Mouse (Mus musculus): ENCODE data around the gene Gpr84.

The Gpr84 gene

GRCm38 (mm10) chr15:103310365-103310910 lies at the start of gene Gpr84:
Gene Gpr84 (minus strand): TSS chr15:103310612.
- no peak for DNase-seq

GRCm38 (mm10) chr15:103359869-103360602 lies 49.6 kb upstream of the Gpr84 start:
- peak; percentile 95 to 97 for DNase-seq

- peak in 1 of 2 experiments; percentile 46 for DNase-seq
Measured at GRCm38 (mm10) chr15:103359122-103359510, 48.7 kb upstream of the Gpr84 start.

- peak in 1 of 2 experiments; percentile 30 for DNase-seq
Measured at GRCm38 (mm10) chr15:103358278-103359121, 48.1 kb upstream of the Gpr84 start.

- DNase-seq, result peak in 1 of 2 experiments; percentile 29
Measured at GRCm38 (mm10) chr15:103357817-103358216, 47.4 kb upstream of the Gpr84 start.

GRCm38 (mm10) chr15:103356130-103356529 lies 45.7 kb upstream of the Gpr84 start:
- no peak for DNase-seq

- no peak for DNase-seq
Measured at GRCm38 (mm10) chr15:103355420-103355819, 45.0 kb upstream of the Gpr84 start.

GRCm38 (mm10) chr15:103354690-103355089 lies 44.3 kb upstream of the Gpr84 start:
- peak; percentile 78 to 86 for DNase-seq

GRCm38 (mm10) chr15:103353511-103354256 lies 43.3 kb upstream of the Gpr84 start:
- no peak for DNase-seq

- DNase-seq, result peak; percentile 83
Measured at GRCm38 (mm10) chr15:103352856-103353255, 42.4 kb upstream of the Gpr84 start.

- peak; percentile 86 to 87 for DNase-seq
Measured at GRCm38 (mm10) chr15:103347275-103347684, 36.9 kb upstream of the Gpr84 start.

- no peak for DNase-seq
Measured at GRCm38 (mm10) chr15:103345789-103346188, 35.4 kb upstream of the Gpr84 start.

- DNase-seq, result no peak
Measured at GRCm38 (mm10) chr15:103343556-103343955, 33.1 kb upstream of the Gpr84 start.

- DNase-seq, result no peak
Measured at GRCm38 (mm10) chr15:103343008-103343407, 32.6 kb upstream of the Gpr84 start.

- peak; percentile 86 to 94 for DNase-seq
Measured at GRCm38 (mm10) chr15:103342415-103342814, 32.0 kb upstream of the Gpr84 start.

GRCm38 (mm10) chr15:103341547-103341946 lies 31.1 kb upstream of the Gpr84 start:
- peak in 1 of 2 experiments; percentile 12 for DNase-seq

GRCm38 (mm10) chr15:103340786-103341185 lies 30.4 kb upstream of the Gpr84 start:
- peak in 1 of 2 experiments; percentile 40 for DNase-seq

- peak; percentile 58 to 65 for DNase-seq
Measured at GRCm38 (mm10) chr15:103339961-103340337, 29.5 kb upstream of the Gpr84 start, which contains the start of gene Zfp385a. Gene Zfp385a (minus strand): TSS chr15:103340093.

- DNase-seq, result peak; percentile 24 to 25
Measured at GRCm38 (mm10) chr15:103339166-103339960, 29.0 kb upstream of the Gpr84 start.

GRCm38 (mm10) chr15:103338829-103339165 lies 28.4 kb upstream of the Gpr84 start:
- DNase-seq, result no peak

- DNase-seq, result no peak
Measured at GRCm38 (mm10) chr15:103336996-103337667, 26.7 kb upstream of the Gpr84 start.
